Mouse (Mus musculus): ENCODE data around the gene Nus1. TPM values are rescaled to one million over a fixed set of nuclear protein-coding genes. Genes with fewer than 3 reads are reported as not detected.
A peak's percentile ranks its signal among the peaks of the same experiment; 100 is the strongest.

Gene Nus1
- polyA plus RNA-seq, 1 experiment from 2014 or later = 16.6 TPM

DNA sequence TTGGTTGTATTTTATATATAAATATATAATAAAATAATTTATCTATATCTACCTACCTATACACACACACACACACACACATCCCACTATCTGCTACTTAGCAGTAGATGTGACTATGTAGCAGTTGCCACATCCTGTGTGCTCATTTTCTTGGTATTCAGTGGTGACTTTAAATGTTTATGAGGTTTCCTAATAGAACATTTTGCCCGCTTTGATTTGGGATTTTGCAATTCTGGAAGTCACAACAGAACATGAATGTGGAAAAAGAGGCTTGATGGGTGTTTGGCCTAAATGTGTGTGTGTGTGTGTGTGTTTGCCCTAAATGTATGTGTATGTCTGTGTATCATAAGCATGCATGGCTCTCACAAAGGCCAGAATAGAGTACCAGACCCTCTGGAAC is 33.8 kb upstream of the Nus1 start:
- DNase-seq (ENCODE audit: low spot score, missing footprints) (no peak), ATAC-seq (ENCODE audit: low FRiP score) (no peak)
- Histone ChIP-seq H3K4me2 (no peak overlapping the region), H3K9ac (ENCODE audit: low read length) (no peak overlapping the region), H3K27me3 (ENCODE audit: control insufficient read depth, insufficient read depth, low read length) (no peaks in the 10 kb centered on the region), H3K27ac (ENCODE audit: low read depth, low read length) (no peak overlapping the region), H3K9me3 (ENCODE audit: control insufficient read depth, low read length) (no peaks in the 10 kb centered on the region), H3K4me3 (ENCODE audit: low read depth, low read length) (no peak overlapping the region), H3K4me1 (ENCODE audit: control insufficient read depth, insufficient read depth, low read length) (peaks cover 8% of the 10 kb centered on the region; the same call in 1 of the 2 replicates), H3K36me3 (ENCODE audit: control insufficient read depth, insufficient read depth, low read length) (no peaks in the 10 kb centered on the region)
- WGBS = 86% methylated on average over 1 of the region's 1 CpGs

DNA sequence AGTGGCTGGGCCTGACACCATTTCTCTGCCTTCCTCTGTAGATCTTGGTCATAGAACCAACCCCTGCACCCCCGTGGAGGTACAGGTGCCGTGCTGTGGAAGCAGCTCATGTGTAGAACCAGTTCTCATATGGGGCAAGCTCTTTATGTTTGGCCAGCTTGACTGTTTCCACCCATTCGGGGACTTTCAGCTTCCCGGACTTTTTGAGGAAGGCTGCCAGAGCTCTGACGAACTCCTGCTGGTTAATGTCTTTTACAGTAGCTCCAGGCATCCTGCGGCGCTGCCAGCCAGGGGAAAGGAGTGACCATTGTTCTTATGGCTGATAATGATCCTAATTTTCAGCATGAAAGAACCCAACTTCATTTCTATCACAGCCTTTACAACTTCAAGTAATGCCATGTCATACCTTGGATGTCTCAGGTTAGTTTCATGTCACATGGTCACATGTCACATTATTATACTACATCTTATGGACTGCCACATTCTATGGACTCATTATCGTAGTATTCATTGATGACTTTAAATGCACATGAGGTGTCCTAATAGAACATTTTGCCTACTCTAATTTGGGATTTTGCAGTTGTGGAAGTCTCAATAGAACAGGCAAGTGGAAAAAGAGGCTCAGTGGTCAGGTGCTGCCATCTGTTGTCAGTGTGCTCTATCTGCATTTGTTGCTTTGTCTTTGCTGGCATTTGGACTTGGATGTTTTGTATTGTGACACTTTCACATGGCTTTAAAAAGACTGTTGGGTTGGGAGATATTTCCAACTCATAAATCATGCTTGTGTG is 32.3 kb upstream of the Nus1 start:
- no peaks in the 10 kb centered on the region for H3K27me3 ChIP-seq (ENCODE audit: control insufficient read depth, insufficient read depth, low read length)
- ATAC-seq (ENCODE audit: low FRiP score) = no peak
- no peak overlapping the region for H3K27ac ChIP-seq (ENCODE audit: low read depth, low read length)
- DNase-seq (ENCODE audit: low spot score, missing footprints) = peak; percentile 88
- H3K36me3 ChIP-seq (ENCODE audit: control insufficient read depth, insufficient read depth, low read length) = no peaks in the 10 kb centered on the region
- H3K4me1 ChIP-seq (ENCODE audit: control insufficient read depth, insufficient read depth, low read length) = peaks cover 5% of the 10 kb centered on the region; the same call in 1 of the 2 replicates
- no peak overlapping the region for H3K4me2 ChIP-seq
- H3K9ac ChIP-seq (ENCODE audit: low read length) = no peak overlapping the region
- no peak overlapping the region for H3K4me3 ChIP-seq (ENCODE audit: low read depth, low read length)
- 53% methylated on average over 8 of the region's 8 CpGs for WGBS
- H3K9me3 ChIP-seq (ENCODE audit: control insufficient read depth, low read length) = no peaks in the 10 kb centered on the region

DNA sequence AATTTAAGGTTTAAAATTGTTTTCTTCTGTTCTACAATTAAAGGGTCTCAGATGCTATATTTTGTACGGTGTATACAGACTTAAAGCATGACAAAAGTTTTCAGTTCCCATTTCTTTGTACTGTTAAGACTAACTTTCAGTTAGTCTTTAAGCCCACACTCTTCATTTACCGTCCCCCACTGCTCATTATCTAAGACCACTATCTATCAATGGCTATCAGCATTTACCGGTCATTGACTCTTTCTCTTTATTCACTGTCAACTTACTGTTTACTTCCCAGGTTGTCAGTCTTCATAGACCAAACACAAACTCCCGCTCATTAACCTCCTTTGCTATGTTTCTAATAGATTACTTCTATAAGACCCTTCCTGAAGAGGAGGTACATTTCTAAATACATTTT is 30.2 kb upstream of the Nus1 start:
- WGBS = 86% methylated on average over 4 of the region's 4 CpGs
- ATAC-seq (ENCODE audit: low FRiP score) (no peak), DNase-seq (ENCODE audit: low spot score, missing footprints) (no peak)
- Histone ChIP-seq H3K9ac (ENCODE audit: low read length) (no peak overlapping the region), H3K4me1 (ENCODE audit: control insufficient read depth, insufficient read depth, low read length) (peaks cover 5% of the 10 kb centered on the region; the same call in 1 of the 2 replicates), H3K36me3 (ENCODE audit: control insufficient read depth, insufficient read depth, low read length) (no peaks in the 10 kb centered on the region), H3K4me2 (no peak overlapping the region), H3K4me3 (ENCODE audit: low read depth, low read length) (no peak overlapping the region), H3K9me3 (ENCODE audit: control insufficient read depth, low read length) (no peaks in the 10 kb centered on the region), H3K27me3 (ENCODE audit: control insufficient read depth, insufficient read depth, low read length) (no peaks in the 10 kb centered on the region), H3K27ac (ENCODE audit: low read depth, low read length) (no peak overlapping the region)

DNA sequence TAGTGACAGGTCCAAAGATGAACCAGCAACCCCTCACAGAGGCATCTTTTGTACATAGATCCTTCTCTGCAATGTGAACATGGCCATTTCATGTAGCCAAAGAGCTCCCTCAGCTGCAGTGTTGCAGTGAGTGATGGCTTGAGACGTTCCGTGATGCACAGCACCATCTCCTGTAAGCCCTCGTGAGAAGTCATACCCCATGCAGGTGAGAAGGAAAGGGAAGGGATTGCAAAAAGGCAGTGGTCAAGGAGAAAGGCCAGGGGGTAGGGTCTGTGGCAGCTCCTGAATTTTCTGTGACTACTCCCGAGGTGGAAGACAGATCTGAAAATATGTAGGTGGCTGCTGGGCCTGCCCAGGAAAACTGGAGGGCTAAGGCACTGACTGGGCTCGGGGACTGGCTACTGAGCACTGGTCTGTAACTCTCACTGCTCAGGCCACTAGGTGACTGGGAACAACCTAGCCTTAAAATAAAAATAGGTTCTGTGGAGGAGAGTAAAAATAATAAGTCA is 28.4 kb upstream of the Nus1 start, which contains the start of gene Nepn:
Gene Nepn, plus strand, starts transcription at position 51 of the 509 bp plus-strand sequence.
- Histone ChIP-seq H3K4me2 (no peak within 1 kb of the TSS), H3K4me3 (ENCODE audit: low read depth, low read length) (no peak within 1 kb of the TSS), H3K9ac (ENCODE audit: low read length) (no peak within 1 kb of the TSS), H3K4me1 (ENCODE audit: control insufficient read depth, insufficient read depth, low read length) (no peaks in the 10 kb centered on the region), H3K36me3 (ENCODE audit: control insufficient read depth, insufficient read depth, low read length) (no peaks in the 10 kb centered on the region), H3K27me3 (ENCODE audit: control insufficient read depth, insufficient read depth, low read length) (no peaks in the 10 kb centered on the region), H3K9me3 (ENCODE audit: control insufficient read depth, low read length) (no peaks in the 10 kb centered on the region), H3K27ac (ENCODE audit: low read depth, low read length) (no peak within 1 kb of the TSS)
- ATAC-seq (ENCODE audit: low FRiP score) (no peak), DNase-seq (ENCODE audit: low spot score, missing footprints) (no peak)
- 73% methylated on average over 5 of the region's 5 CpGs for WGBS

DNA sequence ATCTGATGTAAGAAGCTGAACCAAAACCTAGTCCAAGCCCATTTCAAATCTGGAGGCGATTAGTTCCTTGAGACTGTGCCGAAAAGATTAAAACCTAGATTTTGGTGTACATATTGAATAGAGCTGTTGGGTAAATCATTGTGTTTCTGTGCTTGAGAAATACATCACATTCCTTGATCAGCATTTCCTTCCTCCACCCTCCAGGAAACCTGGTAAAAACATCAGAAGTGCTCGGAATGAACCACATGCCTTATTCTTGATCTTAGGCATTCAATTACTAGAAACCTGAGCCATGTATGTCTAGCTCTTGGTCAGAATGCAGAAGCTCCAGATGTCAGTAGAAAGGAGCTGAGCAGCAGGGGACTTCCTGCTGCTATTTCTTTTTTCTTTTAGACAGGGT is 27.9 kb upstream of the Nus1 start:
- no peaks in the 10 kb centered on the region for H3K4me1 ChIP-seq (ENCODE audit: control insufficient read depth, insufficient read depth, low read length)
- no peak for ATAC-seq (ENCODE audit: low FRiP score)
- H3K4me3 ChIP-seq (ENCODE audit: low read depth, low read length) = no peak overlapping the region
- 81% methylated on average over 3 of the region's 3 CpGs for WGBS
- no peak for DNase-seq (ENCODE audit: low spot score, missing footprints)
- H3K9ac ChIP-seq (ENCODE audit: low read length) = no peak overlapping the region
- H3K36me3 ChIP-seq (ENCODE audit: control insufficient read depth, insufficient read depth, low read length) = no peaks in the 10 kb centered on the region
- no peaks in the 10 kb centered on the region for H3K9me3 ChIP-seq (ENCODE audit: control insufficient read depth, low read length)
- no peak overlapping the region for H3K4me2 ChIP-seq
- no peak overlapping the region for H3K27ac ChIP-seq (ENCODE audit: low read depth, low read length)
- no peaks in the 10 kb centered on the region for H3K27me3 ChIP-seq (ENCODE audit: control insufficient read depth, insufficient read depth, low read length)

DNA sequence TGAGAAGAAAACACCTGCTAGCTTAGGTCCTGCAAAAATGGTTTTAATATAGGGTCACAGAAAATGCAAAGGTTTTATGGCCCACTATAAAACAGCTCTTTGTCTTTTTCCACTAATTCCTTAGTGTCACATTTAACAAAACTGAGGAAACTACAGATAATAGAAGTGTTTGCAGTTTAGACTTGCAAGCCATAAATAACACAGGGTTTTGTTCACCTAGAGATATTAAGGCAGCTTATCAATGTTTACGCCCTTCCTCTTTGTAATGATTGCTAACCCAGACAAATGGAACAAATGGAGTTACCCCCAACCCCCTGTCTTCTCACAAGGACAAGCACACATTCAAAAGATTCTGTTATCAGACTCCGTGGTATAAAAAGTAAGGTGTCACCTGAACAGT is 26.1 kb upstream of the Nus1 start:
- H3K27ac ChIP-seq (ENCODE audit: low read depth, low read length) = no peak overlapping the region
- whole genome bisulfite sequencing = 83% methylated on average over 2 of the region's 2 CpGs

DNA sequence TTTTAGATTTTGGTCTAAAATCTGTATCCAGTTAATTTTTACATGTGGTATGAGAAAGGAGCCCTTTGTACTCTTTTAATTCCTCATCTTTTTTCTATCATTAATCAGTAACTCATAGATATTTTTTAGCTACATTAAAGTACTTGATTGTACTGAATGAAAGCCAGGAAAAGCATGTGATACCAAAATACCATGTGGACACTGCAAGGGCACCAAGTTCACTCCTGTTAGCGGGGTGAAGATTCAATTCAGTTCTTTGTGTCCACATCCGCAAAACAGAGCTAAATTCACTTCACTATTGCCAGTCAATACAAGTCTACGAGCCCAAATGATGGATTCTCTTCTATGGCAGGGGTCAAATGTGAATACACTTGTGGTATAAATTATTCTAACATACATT is 20.7 kb upstream of the Nus1 start:
- no peaks in the 10 kb centered on the region for H3K4me1 ChIP-seq (ENCODE audit: control insufficient read depth, insufficient read depth, low read length)
- no peaks in the 10 kb centered on the region for H3K27me3 ChIP-seq (ENCODE audit: control insufficient read depth, insufficient read depth, low read length)
- H3K4me2 ChIP-seq = no peak overlapping the region
- H3K9me3 ChIP-seq (ENCODE audit: control insufficient read depth, low read length) = no peaks in the 10 kb centered on the region
- ATAC-seq (ENCODE audit: low FRiP score) (no peak), DNase-seq (ENCODE audit: low spot score, missing footprints) (no peak)
- 92% methylated on average over 3 of the region's 3 CpGs for WGBS
- no peak overlapping the region for H3K27ac ChIP-seq (ENCODE audit: low read depth, low read length)
- H3K36me3 ChIP-seq (ENCODE audit: control insufficient read depth, insufficient read depth, low read length) = no peaks in the 10 kb centered on the region
- no peak overlapping the region for H3K4me3 ChIP-seq (ENCODE audit: low read depth, low read length)
- H3K9ac ChIP-seq (ENCODE audit: low read length) = no peak overlapping the region

More for the DNA sequence above, 26.1 kb upstream of the Nus1 start:
- Histone ChIP-seq H3K4me1 (ENCODE audit: control insufficient read depth, insufficient read depth, low read length) (no peaks in the 10 kb centered on the region), H3K9me3 (ENCODE audit: control insufficient read depth, low read length) (no peaks in the 10 kb centered on the region), H3K4me2 (no peak overlapping the region), H3K36me3 (ENCODE audit: control insufficient read depth, insufficient read depth, low read length) (no peaks in the 10 kb centered on the region), H3K4me3 (ENCODE audit: low read depth, low read length) (no peak overlapping the region), H3K27me3 (ENCODE audit: control insufficient read depth, insufficient read depth, low read length) (no peaks in the 10 kb centered on the region), H3K9ac (ENCODE audit: low read length) (no peak overlapping the region)
- DNase-seq (ENCODE audit: low spot score, missing footprints) = no peak
- no peak for ATAC-seq (ENCODE audit: low FRiP score)

DNA sequence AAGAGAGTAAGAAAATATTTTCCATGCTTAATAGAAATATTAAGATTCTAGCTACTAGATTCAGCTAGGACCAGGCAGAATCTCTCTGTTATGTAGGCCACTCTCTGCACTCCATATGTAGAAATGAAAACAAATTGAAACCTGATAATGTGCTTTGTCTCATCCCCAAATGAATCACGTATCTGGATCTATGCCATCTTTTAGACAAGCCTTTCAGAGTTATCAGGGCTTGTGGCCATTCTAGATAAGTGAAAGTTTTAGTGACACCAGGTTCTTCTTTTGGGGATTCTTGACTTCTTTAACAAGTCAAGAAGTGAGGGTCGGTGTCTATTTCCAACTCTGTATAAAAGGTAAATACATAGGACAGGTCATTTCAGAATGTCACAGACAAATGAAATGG is 18.6 kb upstream of the Nus1 start:
- no peaks in the 10 kb centered on the region for H3K9me3 ChIP-seq (ENCODE audit: control insufficient read depth, low read length)
- no peaks in the 10 kb centered on the region for H3K27me3 ChIP-seq (ENCODE audit: control insufficient read depth, insufficient read depth, low read length)
- H3K36me3 ChIP-seq (ENCODE audit: control insufficient read depth, insufficient read depth, low read length) = no peaks in the 10 kb centered on the region
- 82% methylated on average over 2 of the region's 2 CpGs for WGBS
- no peak overlapping the region for H3K4me2 ChIP-seq
- no peak overlapping the region for H3K9ac ChIP-seq (ENCODE audit: low read length)
- DNase-seq (ENCODE audit: low spot score, missing footprints) (no peak), ATAC-seq (ENCODE audit: low FRiP score) (no peak)
- no peaks in the 10 kb centered on the region for H3K4me1 ChIP-seq (ENCODE audit: control insufficient read depth, insufficient read depth, low read length)
- no peak overlapping the region for H3K4me3 ChIP-seq (ENCODE audit: low read depth, low read length)
- no peak overlapping the region for H3K27ac ChIP-seq (ENCODE audit: low read depth, low read length)

DNA sequence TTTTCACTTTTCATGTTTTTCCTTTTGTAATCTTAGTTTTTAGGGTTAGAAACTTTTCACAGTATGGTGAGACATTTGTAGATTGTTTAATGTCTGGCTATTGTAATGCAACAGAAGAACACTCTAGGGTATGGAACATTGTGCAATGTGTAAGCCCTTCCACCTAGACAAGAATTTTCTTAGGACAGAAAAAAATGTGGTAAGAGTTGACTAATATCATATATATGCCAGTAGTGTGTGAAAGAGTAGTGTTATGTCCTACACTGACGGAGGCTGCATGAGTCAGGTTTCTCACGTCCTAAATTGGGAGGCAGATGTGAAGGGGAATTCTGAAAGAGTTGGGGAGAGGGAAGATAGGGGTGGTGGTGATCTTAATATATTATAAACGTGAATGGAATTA is 17.6 kb upstream of the Nus1 start:
- DNase-seq (ENCODE audit: low spot score, missing footprints) = no peak
- H3K27me3 ChIP-seq (ENCODE audit: control insufficient read depth, insufficient read depth, low read length) = no peaks in the 10 kb centered on the region
- H3K4me3 ChIP-seq (ENCODE audit: low read depth, low read length) = no peak overlapping the region
- H3K27ac ChIP-seq (ENCODE audit: low read depth, low read length) = no peak overlapping the region
- no peaks in the 10 kb centered on the region for H3K36me3 ChIP-seq (ENCODE audit: control insufficient read depth, insufficient read depth, low read length)
- ATAC-seq (ENCODE audit: low FRiP score) = no peak
- no peak overlapping the region for H3K9ac ChIP-seq (ENCODE audit: low read length)
- WGBS = 76% methylated on average over 3 of the region's 3 CpGs
- H3K4me1 ChIP-seq (ENCODE audit: control insufficient read depth, insufficient read depth, low read length) = no peaks in the 10 kb centered on the region
- no peak overlapping the region for H3K4me2 ChIP-seq
- no peaks in the 10 kb centered on the region for H3K9me3 ChIP-seq (ENCODE audit: control insufficient read depth, low read length)
